In the genomic region with DNA sequence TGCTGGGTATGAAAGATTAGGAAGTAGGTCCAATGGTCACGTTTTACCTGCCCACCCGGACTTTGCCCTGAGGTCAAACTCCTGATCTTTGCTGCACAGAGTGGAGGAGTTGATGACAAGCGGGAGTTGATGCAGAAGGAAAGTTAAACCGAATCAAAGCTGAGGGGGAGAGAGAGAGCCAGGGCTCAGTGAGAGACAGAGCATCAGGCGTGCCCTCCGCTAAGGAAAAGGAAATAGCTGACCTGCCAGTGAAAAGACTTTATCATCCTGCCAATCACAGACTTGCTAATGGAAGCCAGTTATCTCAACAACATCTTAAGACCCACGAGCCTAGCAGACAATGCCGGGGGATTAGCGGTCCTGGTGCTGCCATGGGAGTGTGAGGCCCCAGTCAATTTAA, we compare ENCODE assay signal across 23 mouse cellular contexts. TPM values are rescaled to one million over a fixed set of nuclear protein-coding genes. Genes with fewer than 3 reads are reported as not detected.
DNase-seq lines count a peak whose midpoint lies in the region; ATAC-seq and TF ChIP-seq lines count a peak whose summit lies in the region.
"Had no signal": no experiment of that assay in that cellular context is flagged by ENCODE, and none has a peak within 500 bp of the region (broad histone marks: within the 10 kb centered on the region; RNA-seq: fewer than 3 reads in every experiment).

No protein-coding gene starts in this region.

- H3K79me2 ChIP-seq in heart, adult 2 months (replicated peaks; ENCODE audit: control insufficient read depth, insufficient read depth, low read length): no peaks in the 10 kb centered on the region

- no peaks in the 10 kb centered on the region for H3K36me3 ChIP-seq in hindbrain, embryonic 10.5 days
- no peaks in the 10 kb centered on the region for H3K36me3 ChIP-seq in hindbrain, embryonic 12.5 days
- H3K36me3 ChIP-seq in midbrain, embryonic 12.5 days: no peaks in the 10 kb centered on the region
- no peaks in the 10 kb centered on the region for H3K36me3 ChIP-seq in midbrain, embryonic 15.5 days (replicated peaks)
- H3K36me3 ChIP-seq in heart, adult 2 months (ENCODE audit: control insufficient read depth, insufficient read depth, low read length): no peaks in the 10 kb centered on the region
- H3K36me3 ChIP-seq: embryonic facial prominence, embryonic 15.5 days; limb, embryonic 13.5 days had no signal

- peaks cover 36% of the 10 kb centered on the region for H3K4me1 ChIP-seq in hindbrain, embryonic 10.5 days (replicated peaks)
- peaks cover 9% of the 10 kb centered on the region for H3K4me1 ChIP-seq in hindbrain, embryonic 12.5 days
- peaks cover 18% of the 10 kb centered on the region for H3K4me1 ChIP-seq in midbrain, embryonic 12.5 days
- H3K4me1 ChIP-seq in midbrain, embryonic 15.5 days: peaks cover 6% of the 10 kb centered on the region; the same call in 1 of the 2 replicates
- no peaks in the 10 kb centered on the region for H3K4me1 ChIP-seq in heart, adult 2 months (ENCODE audit: control insufficient read depth, insufficient read depth, low read length)
- H3K4me1 ChIP-seq: embryonic facial prominence, embryonic 15.5 days; limb, embryonic 13.5 days had no signal

- DNase-seq in hindbrain, embryonic 10.5 days (ENCODE audit: low spot score): peak; percentile 55
- peak; percentile 58 for DNase-seq in kidney, postnatal 10 days
- DNase-seq in layer of hippocampus, adult 2 months (ENCODE audit: low spot score in 2 of 2): no peak
- DNase-seq in heart, adult 2 months: no peak
- DNase-seq: B cell, adult 2 months; cerebellum, postnatal 14 days; gastrocnemius, adult 2 months; heart, adult 18-20 months; liver, postnatal 0 days; lung, postnatal 4 days; thymus, postnatal 14 days had no signal

- no peak overlapping the region for H3K9ac ChIP-seq in hindbrain, embryonic 12.5 days
- no peak overlapping the region for H3K9ac ChIP-seq in midbrain, embryonic 12.5 days (replicated peaks)
- no peak overlapping the region for H3K9ac ChIP-seq in midbrain, embryonic 15.5 days
- no peak overlapping the region for H3K9ac ChIP-seq in heart, adult 2 months (ENCODE audit: low read depth, low read length)
- H3K9ac ChIP-seq: embryonic facial prominence, embryonic 15.5 days; limb, embryonic 13.5 days; liver, postnatal 0 days had no signal

- 3% methylated on average over 9 of the region's 9 CpGs for WGBS in hindbrain, embryonic 10.5 days
- 5% methylated on average over 9 of the region's 9 CpGs for WGBS in hindbrain, embryonic 12.5 days
- WGBS in midbrain, embryonic 12.5 days: 2% methylated on average over 9 of the region's 9 CpGs
- WGBS in midbrain, embryonic 15.5 days: 6% methylated on average over 9 of the region's 9 CpGs
- 39% methylated on average over 9 of the region's 9 CpGs for WGBS in heart, adult 2 months

- H3K27ac ChIP-seq in hindbrain, embryonic 10.5 days: no peak overlapping the region
- no peak overlapping the region for H3K27ac ChIP-seq in hindbrain, embryonic 12.5 days
- H3K27ac ChIP-seq in midbrain, embryonic 12.5 days (replicated peaks): no peak overlapping the region
- H3K27ac ChIP-seq in midbrain, embryonic 15.5 days: no peak overlapping the region
- H3K27ac ChIP-seq in layer of hippocampus, adult 2 months: no peak overlapping the region
- H3K27ac ChIP-seq in heart, adult 2 months: no peak overlapping the region
- H3K27ac ChIP-seq: embryonic facial prominence, embryonic 15.5 days; gastrocnemius, adult 2 months; hindbrain, postnatal 0 days; left cerebral cortex, adult 2 months; limb, embryonic 13.5 days; stomach, postnatal 0 days had no signal

- no peak overlapping the region for H3K4me3 ChIP-seq in hindbrain, embryonic 10.5 days
- H3K4me3 ChIP-seq in hindbrain, embryonic 12.5 days: no peak overlapping the region
- no peak overlapping the region for H3K4me3 ChIP-seq in midbrain, embryonic 12.5 days
- no peak overlapping the region for H3K4me3 ChIP-seq in midbrain, embryonic 15.5 days
- no peak overlapping the region for H3K4me3 ChIP-seq in layer of hippocampus, adult 2 months
- H3K4me3 ChIP-seq in heart, adult 2 months: no peak overlapping the region
- H3K4me3 ChIP-seq: embryonic facial prominence, embryonic 15.5 days; gastrocnemius, adult 2 months; left cerebral cortex, adult 2 months; limb, embryonic 13.5 days had no signal

- no peaks in the 10 kb centered on the region for H3K9me3 ChIP-seq in hindbrain, embryonic 10.5 days
- H3K9me3 ChIP-seq in hindbrain, embryonic 12.5 days (replicated peaks): no peaks in the 10 kb centered on the region
- H3K9me3 ChIP-seq in midbrain, embryonic 12.5 days: no peaks in the 10 kb centered on the region
- no peaks in the 10 kb centered on the region for H3K9me3 ChIP-seq in midbrain, embryonic 15.5 days
- H3K9me3 ChIP-seq: embryonic facial prominence, embryonic 15.5 days; limb, embryonic 13.5 days had no signal

- intact Hi-C loops in heart, adult 2 months (cut with DNase I): no loop called here

- no peak for TF ChIP-seq CTCF in layer of hippocampus, adult 2 months (conservative IDR thresholded peaks at IDR 0.05)
- no peak for TF ChIP-seq CTCF in heart, adult 2 months (IDR thresholded peaks at IDR 0.05)

- H3K27me3 ChIP-seq in hindbrain, embryonic 10.5 days (ENCODE audit: insufficient read depth, poor library complexity, severe bottlenecking): peaks cover 15% of the 10 kb centered on the region
- no peaks in the 10 kb centered on the region for H3K27me3 ChIP-seq in hindbrain, embryonic 12.5 days
- peaks cover 29% of the 10 kb centered on the region for H3K27me3 ChIP-seq in midbrain, embryonic 12.5 days
- H3K27me3 ChIP-seq in midbrain, embryonic 15.5 days (replicated peaks): 0 out of 2 replicates have a peak, but pooled peaks cover 3% of the 10 kb centered on the region
- H3K27me3 ChIP-seq in heart, adult 2 months (ENCODE audit: control insufficient read depth, insufficient read depth, low read length): no peaks in the 10 kb centered on the region
- H3K27me3 ChIP-seq: embryonic facial prominence, embryonic 15.5 days had no signal

- H3K4me2 ChIP-seq in hindbrain, embryonic 12.5 days (replicated peaks): no peak overlapping the region
- peak overlapping the region; percentile 28 for H3K4me2 ChIP-seq in midbrain, embryonic 12.5 days (replicated peaks)
- H3K4me2 ChIP-seq in midbrain, embryonic 15.5 days: no peak overlapping the region
- H3K4me2 ChIP-seq: embryonic facial prominence, embryonic 15.5 days; limb, embryonic 13.5 days had no signal

- TF ChIP-seq EP300 in heart, adult 2 months (IDR thresholded peaks at IDR 0.05; ENCODE audit: insufficient read depth, low read depth, low read length): no peak

- no peak for TF ChIP-seq POLR2A in heart, adult 2 months (IDR thresholded peaks at IDR 0.05; ENCODE audit: insufficient read depth, low read depth, low read length)

- ATAC-seq in hindbrain, embryonic 12.5 days (ENCODE audit: low FRiP score): no peak
- ATAC-seq in midbrain, embryonic 12.5 days (ENCODE audit: low FRiP score, low read depth): no peak
- no peak for ATAC-seq in midbrain, embryonic 15.5 days (replicated peaks)
- ATAC-seq: forebrain, embryonic 16.5 days; hindbrain, postnatal 0 days; liver, postnatal 0 days had no signal

RNA-seq across cellular contexts. Expression of a gene that starts 28.9 kb away (rescaled TPM):
- polyA plus RNA-seq in hindbrain, embryonic 10.5 days (2016; fragmentation: Nextera tagmentation; extraction: Ambion mirVana): 10.0 and 10.1 TPM in 2 replicates
- polyA plus RNA-seq in hindbrain, embryonic 12.5 days (2016; fragmentation: Nextera tagmentation; extraction: Ambion mirVana): 1.8 and 2.0 TPM in 2 replicates
- polyA plus RNA-seq in midbrain, embryonic 12.5 days (2016; fragmentation: Nextera tagmentation; extraction: Ambion mirVana): not detected in 2 replicates
- polyA plus RNA-seq in midbrain, embryonic 15.5 days (2015; fragmentation: Nextera tagmentation; extraction: Ambion mirVana): not detected in 2 replicates
- total RNA-seq in layer of hippocampus, adult 2 months (2021): under 1 TPM in 1 of 2 experiments, not detected in 1; 0.28 TPM
- total RNA-seq in heart, adult 2 months (2021): not detected
- not detected in 2 replicates for polyA plus RNA-seq in heart, adult 2 months (2012; rRNA removed)
- total RNA-seq: hindbrain, postnatal 0 days; layer of hippocampus, adult 18-20 months had no signal
- polyA plus RNA-seq: forebrain, embryonic 16.5 days; heart, postnatal 0 days; hindbrain, postnatal 0 days; liver, postnatal 0 days; neural tube, embryonic 14.5 days; stomach, postnatal 0 days had no signal

RNA-seq across cellular contexts. Expression of a gene that starts 41.2 kb away (rescaled TPM):
- 39.8 and 42.5 TPM in 2 replicates for polyA plus RNA-seq in hindbrain, embryonic 10.5 days (2016; fragmentation: Nextera tagmentation; extraction: Ambion mirVana)
- polyA plus RNA-seq in hindbrain, embryonic 12.5 days (2016; fragmentation: Nextera tagmentation; extraction: Ambion mirVana): 7.9 and 14.2 TPM in 2 replicates
- 0.19 and 0.46 TPM in 2 replicates for polyA plus RNA-seq in midbrain, embryonic 12.5 days (2016; fragmentation: Nextera tagmentation; extraction: Ambion mirVana)
- polyA plus RNA-seq in midbrain, embryonic 15.5 days (2015; fragmentation: Nextera tagmentation; extraction: Ambion mirVana): not detected in 2 replicates
- total RNA-seq in layer of hippocampus, adult 2 months (2021): under 1 TPM; 0.46 to 0.59 TPM
- total RNA-seq in heart, adult 2 months (2021): under 1 TPM in 1 of 2 experiments, not detected in 1; 0.27 TPM
- 0.33 and 0.67 TPM in 2 replicates for polyA plus RNA-seq in heart, adult 2 months (2012; rRNA removed)
- total RNA-seq: heart, adult 18-20 months; hindbrain, postnatal 0 days had no signal
- polyA plus RNA-seq: forebrain, embryonic 16.5 days; hindbrain, postnatal 0 days; neural tube, embryonic 14.5 days had no signal

Comparison
In these comparisons a context has a peak if more than half of its experiments do, and no peak if none do; other contexts are left out.
1. DNase-seq: peak in hindbrain, embryonic 10.5 days (single experiment) and kidney, postnatal 10 days (single experiment); none in layer of hippocampus, adult 2 months (0 of 2) and heart, adult 2 months (0 of 2).